Mouse (Mus musculus) kidney, adult 9 months (tissue): Measurements from ENCODE around the gene 4930415O20Rik.

Source experiments
- DNase-seq: peaks from one replicate; pipeline ENCODE4 v3.0.0; 2022

The 4930415O20Rik gene

GRCm38 (mm10) chr15:98608058-98608783 lies 37.4 kb downstream of the 4930415O20Rik start:
- peak; percentile 42 for DNase-seq

GRCm38 (mm10) chr15:98608784-98609250 lies 38.0 kb downstream of the 4930415O20Rik start:
- DNase-seq, result peak; percentile 50

GRCm38 (mm10) chr15:98609331-98610130 lies 38.7 kb downstream of the 4930415O20Rik start, which contains the start of gene Adcy6:
Adcy6 (minus strand) TSS chr15:98610076.
- DNase-seq, result peak; percentile 89

DNA sequence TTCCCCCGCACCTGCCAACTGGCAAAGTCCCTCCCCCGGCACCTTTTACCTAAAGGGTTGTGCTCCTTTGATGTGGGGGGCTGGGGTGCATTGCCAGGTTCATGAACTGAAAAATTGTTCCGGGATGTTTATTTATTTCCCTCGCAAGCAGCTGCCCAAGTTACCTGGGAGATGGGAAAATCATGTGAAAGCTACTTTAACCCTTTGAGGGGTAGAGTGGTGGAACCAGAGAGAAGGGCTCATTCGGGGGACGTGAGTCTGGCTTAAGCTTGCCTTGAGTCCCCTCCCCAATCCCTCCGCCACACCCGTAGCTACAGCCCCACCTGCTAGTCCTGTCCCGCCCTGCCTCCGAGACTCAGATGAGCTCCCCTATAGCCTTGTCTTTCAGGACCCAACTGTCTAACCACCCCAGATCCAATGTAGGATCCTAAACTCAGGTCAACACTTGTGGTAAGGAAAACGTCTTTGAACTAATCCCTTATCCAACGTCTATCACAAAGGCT lies 39.4 kb downstream of the 4930415O20Rik start:
- DNase-seq, result no peak

DNA sequence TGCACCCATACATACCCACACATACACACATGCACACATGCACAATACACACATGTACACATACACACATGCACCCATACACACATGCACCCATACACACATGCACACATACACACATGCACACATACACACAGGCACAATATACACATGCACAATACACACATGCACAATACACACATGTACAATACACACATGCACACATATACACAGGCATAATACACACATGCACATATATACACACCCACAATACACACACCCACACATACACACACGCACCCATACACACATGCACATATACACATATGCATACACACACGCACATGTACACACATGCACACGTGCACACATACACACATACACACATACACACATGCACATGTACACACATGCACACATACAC lies 41.4 kb downstream of the 4930415O20Rik start:
- no peak for DNase-seq

DNA sequence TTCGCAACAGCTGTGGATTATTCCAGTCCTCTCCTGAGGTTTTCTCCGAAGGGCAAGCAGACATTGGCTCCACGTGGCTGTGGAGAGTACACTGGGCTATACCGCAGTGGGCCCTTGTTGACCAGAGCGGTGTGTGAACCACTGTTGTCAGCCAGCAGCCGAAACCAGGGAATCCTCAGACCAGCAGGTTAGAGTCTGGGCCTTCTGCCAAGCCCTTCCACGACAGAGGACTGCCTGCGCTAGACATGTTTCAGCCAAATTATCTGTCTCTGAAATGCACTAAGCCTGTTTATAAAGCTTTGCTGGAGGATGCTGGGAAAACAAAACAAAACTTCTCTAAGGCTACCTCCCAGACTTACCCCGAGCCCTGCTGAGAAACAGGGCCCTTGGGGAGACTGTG lies 43.7 kb downstream of the 4930415O20Rik start:
- DNase-seq, result peak; percentile 77

GRCm38 (mm10) chr15:98614971-98615370 lies 44.2 kb downstream of the 4930415O20Rik start:
- DNase-seq, result peak; percentile 76

DNA sequence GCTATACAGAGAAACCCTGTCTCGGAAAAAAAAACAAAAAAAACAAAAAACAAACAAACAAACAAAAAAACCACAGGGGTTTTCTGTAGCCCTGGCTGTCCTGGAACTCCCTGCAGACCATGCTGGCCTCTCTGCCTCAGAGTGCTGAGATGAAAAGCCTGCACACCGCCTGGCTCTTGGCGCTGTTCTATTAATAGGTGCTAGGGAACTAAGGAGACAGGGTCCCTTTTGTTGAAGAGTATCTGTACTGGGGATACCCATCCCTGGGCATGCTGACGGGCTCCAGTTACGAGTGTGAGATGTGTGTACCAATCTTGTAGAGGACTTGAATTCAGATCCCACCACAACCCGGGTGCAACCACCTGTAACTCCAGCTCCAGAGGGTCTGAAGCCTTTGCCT lies 44.9 kb downstream of the 4930415O20Rik start:
- DNase-seq, result no peak

- DNase-seq, result peak; percentile 49
Measured at GRCm38 (mm10) chr15:98616362-98617175, 45.8 kb downstream of the 4930415O20Rik start.

DNA sequence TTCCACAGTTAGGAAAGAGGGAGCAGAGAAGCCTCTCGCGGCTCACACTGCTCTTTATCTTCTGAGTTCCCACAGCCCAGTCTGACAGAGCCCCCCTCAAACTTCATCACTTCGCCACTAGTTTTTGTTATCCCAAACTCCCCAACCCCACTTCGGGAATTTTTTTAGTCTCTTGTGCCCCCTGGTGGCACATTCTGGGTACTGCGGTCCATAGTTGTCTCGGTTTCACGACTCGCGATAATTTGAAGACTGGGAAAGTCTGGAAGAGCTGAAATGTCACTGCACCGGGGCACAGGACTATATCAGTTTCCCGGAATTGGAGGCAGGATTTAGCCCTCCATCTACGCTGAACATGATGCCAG lies 46.4 kb downstream of the 4930415O20Rik start:
- DNase-seq, result peak; percentile 82

GRCm38 (mm10) chr15:98622199-98622598 lies 51.4 kb downstream of the 4930415O20Rik start:
- peak; percentile 46 for DNase-seq

DNA sequence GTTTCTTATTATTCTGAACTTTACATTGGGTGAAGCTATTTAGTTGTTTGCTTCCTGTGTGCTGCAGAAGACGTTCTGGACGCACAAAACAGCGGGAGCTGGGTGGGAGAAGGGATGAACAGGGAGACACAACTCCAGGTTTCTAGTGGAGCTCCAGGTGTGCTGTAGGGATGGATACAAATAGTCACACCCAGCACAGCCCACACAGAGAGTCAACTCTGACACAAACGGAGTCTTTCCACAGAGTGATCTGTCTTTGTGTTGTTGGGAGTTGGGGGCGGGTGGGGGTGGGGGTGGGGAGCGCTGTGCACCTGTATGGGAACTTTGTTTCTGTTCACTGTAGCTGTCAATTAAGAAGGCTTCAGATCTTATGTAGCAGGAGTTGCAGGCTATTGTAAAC lies 51.9 kb downstream of the 4930415O20Rik start:
- no peak for DNase-seq

- DNase-seq, result no peak
Measured at GRCm38 (mm10) chr15:98623361-98623821, 52.6 kb downstream of the 4930415O20Rik start.

- no peak for DNase-seq
Measured at GRCm38 (mm10) chr15:98626078-98626477, 55.3 kb downstream of the 4930415O20Rik start.

GRCm38 (mm10) chr15:98626487-98627212 lies 55.8 kb downstream of the 4930415O20Rik start:
- no peak for DNase-seq

DNA sequence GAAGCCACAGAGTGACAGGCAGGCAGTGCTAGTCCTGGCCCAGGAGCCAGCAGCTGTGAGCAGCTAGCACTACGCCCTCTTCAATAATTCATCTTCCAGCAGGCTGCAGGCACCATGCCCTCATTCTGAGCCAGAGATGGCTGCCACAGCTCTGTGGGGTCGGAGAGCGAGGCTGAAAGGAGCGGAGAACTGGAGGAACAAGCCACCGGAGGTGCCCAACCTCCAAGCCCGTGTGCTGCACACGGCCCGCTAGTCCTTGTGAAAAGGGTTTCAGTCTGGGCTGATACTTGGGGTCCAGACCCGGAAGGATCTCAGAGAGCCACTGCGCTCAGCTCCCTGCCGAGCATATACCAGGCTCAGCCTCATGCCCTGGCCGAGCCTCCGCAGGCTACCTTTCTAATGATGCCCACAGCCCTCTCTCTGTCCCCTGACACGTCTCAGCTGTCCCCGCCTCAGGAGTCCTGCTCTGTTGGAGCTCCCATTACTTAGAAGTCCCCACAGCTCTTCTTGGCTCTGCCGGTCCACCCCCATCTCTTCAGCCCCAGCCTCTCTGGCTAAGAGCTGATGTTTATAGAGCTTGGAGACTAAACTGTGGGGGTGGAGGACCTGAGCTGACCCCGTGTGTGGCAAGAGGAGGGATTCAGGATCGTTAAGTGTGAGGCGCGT lies 57.9 kb downstream of the 4930415O20Rik start:
- DNase-seq, result no peak

DNA sequence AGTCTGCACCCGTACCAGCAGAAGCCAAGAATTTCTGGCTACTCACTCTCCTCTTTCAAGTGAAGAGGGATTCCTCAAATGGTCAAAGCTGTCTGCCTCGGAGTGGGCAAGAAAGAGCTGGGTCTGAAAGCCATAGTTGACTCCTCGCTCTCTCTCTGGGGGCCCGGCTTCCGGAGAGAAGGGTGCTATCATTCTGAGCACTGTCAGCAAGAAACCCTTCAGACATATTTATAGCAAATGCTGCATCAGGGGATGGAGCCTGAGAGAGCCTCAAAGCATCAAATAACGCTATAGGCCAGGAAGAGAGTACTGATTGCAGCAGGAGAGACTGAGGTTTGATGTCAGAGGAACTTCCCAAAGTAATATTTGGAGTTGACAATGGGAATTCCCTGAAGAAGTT lies 58.7 kb downstream of the 4930415O20Rik start:
- DNase-seq, result no peak

GRCm38 (mm10) chr15:98630540-98630939 lies 59.7 kb downstream of the 4930415O20Rik start, which contains the start of gene Cacnb3:
Cacnb3 (plus strand) TSS chr15:98630840.
- DNase-seq, result no peak

- peak; percentile 72 for DNase-seq
Measured at GRCm38 (mm10) chr15:98631493-98631892, 60.7 kb downstream of the 4930415O20Rik start.

GRCm38 (mm10) chr15:98632107-98632744 lies 61.4 kb downstream of the 4930415O20Rik start:
- peak; percentile 69 for DNase-seq

DNA sequence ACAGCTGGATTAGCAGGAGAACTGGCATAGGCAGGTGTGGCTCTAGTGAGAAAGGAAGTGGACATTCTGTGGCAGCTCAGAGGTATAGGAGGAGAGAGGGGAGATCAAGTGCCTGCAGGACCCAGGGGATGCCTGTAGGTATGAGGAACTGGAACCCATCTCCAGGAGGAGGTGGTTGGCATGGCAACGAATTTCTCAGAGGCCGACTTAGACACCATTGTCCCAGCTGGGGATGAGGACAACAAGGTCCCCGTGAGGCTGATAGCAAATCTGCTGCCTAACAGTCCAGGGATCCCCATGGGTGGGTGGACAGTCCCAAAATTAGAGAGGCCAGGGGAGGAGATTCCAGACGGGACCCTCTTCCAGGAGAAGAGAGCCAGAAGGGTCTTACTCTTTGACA lies 62.1 kb downstream of the 4930415O20Rik start:
- no peak for DNase-seq
